31 mouse cellular contexts compared by ENCODE assay signal in the genomic region with DNA sequence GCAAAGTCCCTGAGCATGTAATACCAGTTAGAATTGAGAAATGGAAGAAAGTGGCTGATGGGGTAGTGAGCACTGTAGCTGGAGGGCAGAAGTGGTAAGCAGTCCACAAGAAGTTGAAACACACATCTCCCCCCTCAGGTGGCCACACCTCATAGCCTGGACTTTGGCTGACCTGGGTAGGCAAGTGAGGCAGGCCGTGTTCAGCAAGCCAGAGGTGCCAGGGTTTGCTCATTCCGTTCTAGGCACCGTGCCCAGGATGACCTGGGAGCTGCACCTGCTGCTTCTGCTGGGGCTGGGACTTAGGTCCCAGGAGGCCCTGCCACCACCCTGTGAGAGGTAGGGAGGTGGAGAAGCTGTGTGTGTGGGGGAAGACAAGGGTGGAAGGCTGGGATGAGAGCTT. TPM values are rescaled to one million over a fixed set of nuclear protein-coding genes. Genes with fewer than 3 reads are reported as not detected.
DNase-seq lines count a peak whose midpoint lies in the region; ATAC-seq and TF ChIP-seq lines count a peak whose summit lies in the region.
"Had no signal": no experiment of that assay in that cellular context is flagged by ENCODE, and none has a peak within 500 bp of the region (broad histone marks: within the 10 kb centered on the region; RNA-seq: fewer than 3 reads in every experiment).

A gene (plus strand): TSS at position 229 of the 400 bp plus-strand sequence.

- H3K4me3 ChIP-seq in kidney, embryonic 14.5 days (ENCODE audit: low read length) = no peak within 1 kb of the TSS
- H3K4me3 ChIP-seq in liver, postnatal 0 days (ENCODE audit: low read depth, low read length) = no peak within 1 kb of the TSS
- H3K4me3 ChIP-seq: embryonic facial prominence, embryonic 15.5 days; forebrain, embryonic 10.5 days; heart, embryonic 13.5 days; hindbrain, embryonic 12.5 days; left cerebral cortex, adult 2 months had no signal

- H3K9ac ChIP-seq in kidney, embryonic 14.5 days (ENCODE audit: low read depth, low read length) = no peak within 1 kb of the TSS
- H3K9ac ChIP-seq in liver, postnatal 0 days (replicated peaks) = no peak within 1 kb of the TSS
- H3K9ac ChIP-seq: embryonic facial prominence, embryonic 15.5 days; heart, embryonic 13.5 days; hindbrain, embryonic 12.5 days had no signal

- no peak for ATAC-seq in kidney, embryonic 14.5 days (ENCODE audit: low FRiP score, low TSS enrichment)
- ATAC-seq in liver, postnatal 0 days = peak; percentile 52; the same call in 1 of the 2 replicates
- no peak for ATAC-seq in monocyte, adult 5-6 weeks (replicated peaks; ENCODE audit: insufficient number of reproducible peaks, low FRiP score, low TSS enrichment, poor library complexity, severe bottlenecking)
- ATAC-seq: activated CD4-positive, CD25-positive, alpha-beta regulatory T cell, adult 4 months; lung, postnatal 0 days had no signal

- no peaks in the 10 kb centered on the region for H3K27me3 ChIP-seq in kidney, embryonic 14.5 days (ENCODE audit: control insufficient read depth, insufficient read depth, low read length)
- no peaks in the 10 kb centered on the region for H3K27me3 ChIP-seq in liver, postnatal 0 days (ENCODE audit: insufficient read depth, low read length)
- H3K27me3 ChIP-seq: embryonic facial prominence, embryonic 15.5 days; hindbrain, embryonic 12.5 days had no signal

- H3K27ac ChIP-seq in kidney, embryonic 14.5 days (ENCODE audit: low read depth, low read length) = no peak within 1 kb of the TSS
- no peak within 1 kb of the TSS for H3K27ac ChIP-seq in liver, postnatal 0 days (ENCODE audit: low read depth)
- H3K27ac ChIP-seq: embryonic facial prominence, embryonic 15.5 days; forebrain, embryonic 10.5 days; heart, embryonic 13.5 days; hindbrain, embryonic 12.5 days; left cerebral cortex, adult 2 months; macrophage had no signal

- H3K4me2 ChIP-seq in kidney, embryonic 14.5 days (replicated peaks; ENCODE audit: low read depth, low read length) = no peak within 1 kb of the TSS
- no peak within 1 kb of the TSS for H3K4me2 ChIP-seq in liver, postnatal 0 days (ENCODE audit: low read depth, low read length)
- H3K4me2 ChIP-seq: embryonic facial prominence, embryonic 15.5 days; heart, embryonic 13.5 days; hindbrain, embryonic 12.5 days; midbrain, embryonic 11.5 days had no signal

- peak; percentile 92 for DNase-seq in kidney, adult 11 months
- peak; percentile 37 for DNase-seq in liver, postnatal 0 days
- no peak for DNase-seq in liver
- peak; percentile 70 for DNase-seq in gonadal fat pad, adult 2 months (ENCODE audit: low read depth)
- DNase-seq in skeletal muscle tissue, adult 2 months (ENCODE audit: low read depth, low spot score) = peak; percentile 46
- no peak for DNase-seq in adrenal gland, adult 18-20 months (ENCODE audit: low spot score in 2 of 2)
- DNase-seq: adrenal gland, postnatal 36 days; cerebellum, adult 11 months; cerebellum, adult 9-11 months; heart, adult 18-20 months had no signal

- H3K36me3 ChIP-seq in kidney, embryonic 14.5 days (ENCODE audit: control insufficient read depth, insufficient read depth, low read length) = no peaks in the 10 kb centered on the region
- H3K36me3 ChIP-seq in liver, postnatal 0 days (replicated peaks; ENCODE audit: insufficient read depth, low read length) = no peaks in the 10 kb centered on the region
- H3K36me3 ChIP-seq: embryonic facial prominence, embryonic 15.5 days; forebrain, embryonic 10.5 days; heart, embryonic 13.5 days; hindbrain, embryonic 12.5 days had no signal

- no peaks in the 10 kb centered on the region for H3K4me1 ChIP-seq in kidney, embryonic 14.5 days (ENCODE audit: control insufficient read depth, insufficient read depth, low read length)
- no peaks in the 10 kb centered on the region for H3K4me1 ChIP-seq in liver, postnatal 0 days (ENCODE audit: insufficient read depth)
- H3K4me1 ChIP-seq: embryonic facial prominence, embryonic 15.5 days; forebrain, embryonic 10.5 days; heart, embryonic 13.5 days; hindbrain, embryonic 12.5 days had no signal

- TF ChIP-seq CTCF in liver, postnatal 0 days (IDR thresholded peaks at IDR 0.05; ENCODE audit: low read depth) = no peak

- 90% methylated on average over 3 of the region's 3 CpGs for WGBS in kidney, embryonic 14.5 days
- WGBS in liver, postnatal 0 days (ENCODE audit: insufficient replicate concordance) = 77% methylated on average over 3 of the region's 3 CpGs

- no peak for TF ChIP-seq EP300 in liver, postnatal 0 days (IDR thresholded peaks at IDR 0.05; ENCODE audit: low read depth)

- no peaks in the 10 kb centered on the region for H3K9me3 ChIP-seq in kidney, embryonic 14.5 days (ENCODE audit: control insufficient read depth, low read length)
- H3K9me3 ChIP-seq in liver, postnatal 0 days (ENCODE audit: low read length) = no peaks in the 10 kb centered on the region
- H3K9me3 ChIP-seq: embryonic facial prominence, embryonic 15.5 days; forebrain, embryonic 10.5 days; hindbrain, embryonic 12.5 days had no signal

RNA-seq across cellular contexts. Expression of the gene that starts here (rescaled TPM):
- not detected in 2 replicates for polyA plus RNA-seq in kidney, embryonic 14.5 days (2014; fragmentation: Nextera tagmentation; extraction: Ambion mirVana)
- 0.94 and 1.4 TPM in 2 replicates for polyA plus RNA-seq in liver, postnatal 0 days (2015; fragmentation: Nextera tagmentation; extraction: Ambion mirVana)
- 0.45 TPM in 1 of 2 replicates, not detected in the other for polyA plus RNA-seq in gonadal fat pad, adult 2 months (2012; rRNA removed)
- total RNA-seq in monocyte, adult 5-6 weeks (2017) = not detected in 3 replicates
- not detected for total RNA-seq in adrenal gland, adult 18-20 months (2021)
- total RNA-seq: adrenal gland, postnatal 36 days; common myeloid progenitor, adult 5-6 weeks; heart, adult 18-20 months; heart, postnatal 25 days; layer of hippocampus, postnatal 10 days; midbrain, postnatal 0 days; neutrophil, adult 5-6 weeks had no signal
- polyA plus RNA-seq: activated CD4-positive, CD25-positive, alpha-beta regulatory T cell, adult 4 months; C2C12; embryonic facial prominence, embryonic 15.5 days; forebrain, embryonic 10.5 days; heart, embryonic 13.5 days; hindbrain, embryonic 12.5 days; limb, embryonic 14.5 days; liver, embryonic 16.5 days; lung, postnatal 0 days; macrophage; midbrain, embryonic 11.5 days; midbrain, postnatal 0 days; spleen, adult 2 months; testis, adult 2 months had no signal

Comparison
In these comparisons a context has a peak if more than half of its experiments do, and no peak if none do; other contexts are left out.
1. DNase-seq: peak in kidney, adult 11 months (single experiment), liver, postnatal 0 days (single experiment) and skeletal muscle tissue, adult 2 months (single experiment); none in liver (single experiment) and adrenal gland, adult 18-20 months (0 of 2).
2. Peak in DNase-seq in gonadal fat pad, adult 2 months; RNA of the gene not detected or under 1 TPM.